Mouse (Mus musculus) MEL (cell line): ENCODE data around the gene Nup54. TPM values are rescaled to one million over a fixed set of nuclear protein-coding genes. Genes with fewer than 3 reads are reported as not detected.

ENCODE experiments used
- DNase-seq: peaks from one replicate; pipeline ENCODE4 v3.0.0; 2011; ENCODE audit warnings: low read depth, low spot score
- H3K27ac ChIP-seq: 2 replicates; pipeline ENCODE4 v1.5.1; 2012; ENCODE audit warnings: low read depth, mild to moderate bottlenecking, control low read depth, low read length, moderate library complexity; ENCODE audit not compliant: control insufficient read depth
- H3K27me3 ChIP-seq, 2 experiments: fragments of 150-350 bp in 1 of 2; sonication (generic) in 1 of 2; 2 replicates each; pipeline ENCODE4 v1.6.1; 2012; ENCODE audit warnings: low read length in 2 of 2, mild to moderate bottlenecking in 2 of 2, improper control_type of control experiment in 1 of 2, moderate library complexity in 1 of 2; ENCODE audit not compliant: insufficient read depth in 2 of 2, control insufficient read depth in 1 of 2
- H3K36me3 ChIP-seq, 2 experiments: 2 replicates each; pipeline ENCODE4 v1.6.1; 2012 to 2014; ENCODE audit warnings: low read length in 2 of 2, improper control_type of control experiment in 1 of 2, inconsistent platforms in 1 of 2, mild to moderate bottlenecking in 1 of 2; ENCODE audit not compliant: insufficient read depth in 2 of 2, control insufficient read depth in 1 of 2
- H3K4me1 ChIP-seq, 2 experiments: fragments of 150-350 bp in 1 of 2; sonication (generic) in 1 of 2; 2 replicates each; pipeline ENCODE4 v1.6.1; 2012; ENCODE audit warnings: low read length in 2 of 2, improper control_type of control experiment in 1 of 2, mild to moderate bottlenecking in 1 of 2; ENCODE audit not compliant: insufficient read depth in 2 of 2, control insufficient read depth in 1 of 2
- H3K4me3 ChIP-seq, 2 experiments: fragments of 150-350 bp in 1 of 2; sonication (generic) in 1 of 2; 2 replicates each; pipeline ENCODE4 v1.5.1; 2012; ENCODE audit warnings: low read depth in 2 of 2, low read length in 2 of 2, mild to moderate bottlenecking in 2 of 2, moderate library complexity in 2 of 2, control low read depth in 1 of 2, improper control_type of control experiment in 1 of 2; ENCODE audit not compliant: control insufficient read depth in 1 of 2, insufficient read depth in 1 of 2
- H3K79me2 ChIP-seq: 2 replicates; pipeline ENCODE4 v1.6.1; 2012; ENCODE audit warnings: mild to moderate bottlenecking, low read length, moderate library complexity; ENCODE audit not compliant: control insufficient read depth, poor library complexity, insufficient read depth
- H3K9ac ChIP-seq: 2 replicates; pipeline ENCODE4 v1.6.1; 2012; ENCODE audit warnings: low read depth, mild to moderate bottlenecking, control low read depth, low read length, moderate library complexity; ENCODE audit not compliant: control insufficient read depth, poor library complexity, severe bottlenecking
- H3K9me3 ChIP-seq: fragments of 150-350 bp; sonication (generic); replicated peaks from 2 replicates; pipeline ENCODE4 v1.6.1; 2012; ENCODE audit warnings: mild to moderate bottlenecking, low read length, improper control_type of control experiment, moderate library complexity; ENCODE audit not compliant: insufficient read depth
- ELF1 ChIP-seq: IDR thresholded peaks from 2 replicates; pipeline ENCODE4 v1.6.1; 2014; ENCODE audit warnings: low read depth, mild to moderate bottlenecking, inconsistent platforms, low read length, improper control_type of control experiment, moderate library complexity
- EP300 ChIP-seq, 2 experiments: IDR thresholded peaks; 2 replicates each; pipeline ENCODE4 v1.6.1; 2011; ENCODE audit warnings: improper control_type of control experiment in 2 of 2, low read length in 2 of 2, low read depth in 1 of 2, mild to moderate bottlenecking in 1 of 2
- ETS1 ChIP-seq: IDR thresholded peaks from 2 replicates; pipeline ENCODE4 v1.6.1; 2012; ENCODE audit warnings: low read depth, mild to moderate bottlenecking, inconsistent platforms, low read length, improper control_type of control experiment, moderate library complexity
- GATA1 ChIP-seq: IDR thresholded peaks from 2 replicates; pipeline ENCODE4 v1.6.1; 2011; ENCODE audit warnings: low read depth, low read length, improper control_type of control experiment
- JUND ChIP-seq: IDR thresholded peaks from 2 replicates; pipeline ENCODE4 v1.6.1; 2011; ENCODE audit warnings: low read depth, mild to moderate bottlenecking, improper control_type of control experiment, low read length
- MYC ChIP-seq: IDR thresholded peaks from 2 replicates; pipeline ENCODE4 v1.6.1; 2011; ENCODE audit warnings: low read depth, mild to moderate bottlenecking, low read length, improper control_type of control experiment, moderate library complexity
- NELFE ChIP-seq: IDR thresholded peaks from 2 replicates; pipeline ENCODE4 v1.6.1; 2011; ENCODE audit warnings: low read depth, low read length, improper control_type of control experiment
- NRF1 ChIP-seq: IDR thresholded peaks from 2 replicates; pipeline ENCODE4 v1.6.1; 2014; ENCODE audit warnings: low read depth, mild to moderate bottlenecking, inconsistent platforms, low read length, improper control_type of control experiment, moderate library complexity; ENCODE audit not compliant: poor library complexity, insufficient read depth, severe bottlenecking
- POLR2AphosphoS2 ChIP-seq: IDR thresholded peaks from 2 replicates; pipeline ENCODE4 v1.6.1; 2011; ENCODE audit warnings: low read length, improper control_type of control experiment
- SIN3A ChIP-seq: IDR thresholded peaks from 2 replicates; pipeline ENCODE4 v1.6.1; 2012; ENCODE audit warnings: low read length, improper control_type of control experiment, inconsistent platforms
- SMC3 ChIP-seq: IDR thresholded peaks from 2 replicates; pipeline ENCODE4 v1.6.1; 2011; ENCODE audit warnings: low read depth, low read length, improper control_type of control experiment
- TAL1 ChIP-seq: IDR thresholded peaks from 2 replicates; pipeline ENCODE4 v1.6.1; 2012; ENCODE audit warnings: mild to moderate bottlenecking, inconsistent platforms, low read length, moderate library complexity, mixed read lengths
- TCF12 ChIP-seq: IDR thresholded peaks from 2 replicates; pipeline ENCODE4 v1.6.1; 2014; ENCODE audit warnings: low read depth, mild to moderate bottlenecking, inconsistent platforms, low read length, improper control_type of control experiment, moderate library complexity
- USF1 ChIP-seq: IDR thresholded peaks from 2 replicates; pipeline ENCODE4 v1.6.1; 2014; ENCODE audit warnings: low read depth, mild to moderate bottlenecking, inconsistent platforms, low read length, improper control_type of control experiment, moderate library complexity
- ZKSCAN1 ChIP-seq: IDR thresholded peaks from 2 replicates; pipeline ENCODE4 v1.6.1; 2012; ENCODE audit warnings: low read depth, mild to moderate bottlenecking, inconsistent platforms, low read length, improper control_type of control experiment, moderate library complexity
- ZMIZ1 ChIP-seq: IDR thresholded peaks from 2 replicates; pipeline ENCODE4 v1.6.1; 2012; ENCODE audit warnings: low read depth, mild to moderate bottlenecking, inconsistent platforms, low read length, improper control_type of control experiment, moderate library complexity
- polyA plus RNA-seq, 2 experiments: library from polyadenylated mRNA; stranded (reverse) in 1 of 2; unstranded in 1 of 2; fragments of >175 nt in 1 of 2; fragments of >200 nt in 1 of 2; gene quantifications; 2 replicates each; pipeline versions ENCODE4 v1.2.1 to v1.2.4; 2012; ENCODE audit warnings: low replicate concordance in 2 of 2, low read depth in 1 of 2; ENCODE audit not compliant: insufficient read length in 2 of 2, insufficient read depth in 1 of 2, missing spikeins in 1 of 2
- total RNA-seq: library from RNA; depleted of rRNA; stranded (reverse); fragments of 300-350 nt; gene quantifications from 2 replicates; pipeline ENCODE4 v1.2.3, GENCODE M21; 2012

The Nup54 gene
- total and polyA plus RNA-seq, 3 experiments = 67.5 to 106 TPM; not detected in 1

- no peak overlapping the region for H3K27ac ChIP-seq
- H3K79me2 ChIP-seq = no peaks in the 10 kb centered on the region
- TF ChIP-seq ZKSCAN1 (no peak), POLR2AphosphoS2 (no peak), NELFE (no peak), NRF1 (no peak), USF1 (no peak), EP300 (IDR thresholded peaks at IDR 0.05; ENCODE audit: low read depth in 1 of 2, low read length in 2 of 2) (no peak), ETS1 (no peak), SMC3 (no peak), ELF1 (no peak), TCF12 (no peak), SIN3A (no peak), JUND (no peak), MYC (no peak), TAL1 (no peak)
- no peaks in the 10 kb centered on the region for H3K9me3 ChIP-seq
- DNase-seq = no peak
- H3K27me3 ChIP-seq = peaks cover 18 to 19% of the 10 kb centered on the region in 2 experiments
- H3K4me3 ChIP-seq = no peak overlapping the region
- no peaks in the 10 kb centered on the region for H3K36me3 ChIP-seq
- H3K9ac ChIP-seq = no peak overlapping the region
- peaks cover 0 to 8% of the 10 kb centered on the region in 2 experiments; a peak in 2 of 4 replicates for H3K4me1 ChIP-seq
These were observed 64.6 kb downstream of the Nup54 start for GRCm38 (mm10) chr5:92370392-92370791.

- TF ChIP-seq GATA1 (no peak), ZMIZ1 (no peak)
- Histone ChIP-seq H3K9me3 (no peaks in the 10 kb centered on the region), H3K9ac (no peak overlapping the region), H3K27me3 (peaks cover 18 to 25% of the 10 kb centered on the region in 2 experiments), H3K4me1 (no peaks in the 10 kb centered on the region), H3K27ac (no peak overlapping the region), H3K4me3 (no peak overlapping the region), H3K36me3 (no peaks in the 10 kb centered on the region), H3K79me2 (no peaks in the 10 kb centered on the region)
- no peak for DNase-seq
These were observed 65.6 kb downstream of the Nup54 start for GRCm38 (mm10) chr5:92369151-92369994.
